Mouse (Mus musculus): ENCODE measurements around the gene Cyp1a1.

Cyp1a1 gene

DNA sequence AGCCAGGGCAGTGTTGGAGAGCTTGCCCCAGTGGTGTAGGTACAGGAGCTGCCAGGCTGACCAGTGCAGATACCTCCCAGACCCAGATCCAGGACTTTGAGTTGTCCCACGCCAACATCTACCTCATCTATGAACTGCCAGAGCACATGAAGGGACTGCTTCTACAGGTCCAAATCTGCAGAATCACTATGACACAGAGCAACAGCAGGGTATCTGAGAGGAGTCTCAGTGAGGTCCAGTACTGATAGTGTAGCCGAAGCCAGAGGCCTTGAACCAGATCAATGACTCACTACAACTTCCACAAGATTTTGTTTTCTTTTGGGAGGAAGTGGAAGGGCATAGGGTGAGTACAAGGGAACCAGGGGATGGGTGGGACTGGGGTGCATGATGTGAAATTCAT is at the start of gene Cyp1a1:
TSS of gene Cyp1a1 (plus strand) at position 178 of the 400 bp plus-strand sequence.
- no peak for DNase-seq

DNA sequence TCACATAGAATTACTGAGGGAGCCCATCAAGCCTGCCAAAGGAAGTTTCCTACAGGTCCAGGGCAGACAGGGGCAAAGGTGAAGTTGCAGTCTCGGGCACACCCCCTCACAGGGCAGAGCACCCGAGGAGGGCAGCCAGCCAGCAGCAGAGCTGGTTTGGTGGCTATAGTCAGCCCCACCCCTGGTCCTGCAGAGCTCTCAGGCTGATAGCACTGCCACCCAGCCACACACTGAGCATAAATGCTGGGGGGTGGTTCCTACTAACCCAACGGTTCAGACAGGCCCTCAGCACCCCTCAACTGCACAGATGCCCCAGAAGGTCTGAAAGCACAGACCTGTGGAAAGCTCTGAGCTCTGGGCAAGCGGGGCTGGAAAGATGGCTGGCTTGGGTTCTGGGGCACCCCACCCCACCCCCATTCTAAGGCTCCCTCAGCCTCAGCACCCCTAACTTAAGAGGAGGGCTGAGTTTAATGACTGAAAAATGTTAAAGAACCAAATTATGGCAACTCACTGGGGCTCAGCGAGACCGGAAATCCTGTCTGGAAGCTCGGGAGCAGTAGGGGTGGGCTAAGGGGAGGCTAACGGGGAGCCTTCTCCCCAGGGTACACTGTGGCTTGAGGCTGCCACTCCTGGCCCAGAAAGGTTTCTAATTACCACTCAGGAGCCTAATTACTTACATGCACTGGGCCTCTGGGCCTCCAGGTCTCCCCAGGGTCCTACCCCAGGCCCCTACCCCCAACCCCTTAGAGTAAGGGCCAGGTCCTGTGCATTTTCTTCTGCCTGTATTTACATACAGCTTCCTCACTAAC is 48.9 kb upstream of the Cyp1a1 start:
- no peak for DNase-seq

DNA sequence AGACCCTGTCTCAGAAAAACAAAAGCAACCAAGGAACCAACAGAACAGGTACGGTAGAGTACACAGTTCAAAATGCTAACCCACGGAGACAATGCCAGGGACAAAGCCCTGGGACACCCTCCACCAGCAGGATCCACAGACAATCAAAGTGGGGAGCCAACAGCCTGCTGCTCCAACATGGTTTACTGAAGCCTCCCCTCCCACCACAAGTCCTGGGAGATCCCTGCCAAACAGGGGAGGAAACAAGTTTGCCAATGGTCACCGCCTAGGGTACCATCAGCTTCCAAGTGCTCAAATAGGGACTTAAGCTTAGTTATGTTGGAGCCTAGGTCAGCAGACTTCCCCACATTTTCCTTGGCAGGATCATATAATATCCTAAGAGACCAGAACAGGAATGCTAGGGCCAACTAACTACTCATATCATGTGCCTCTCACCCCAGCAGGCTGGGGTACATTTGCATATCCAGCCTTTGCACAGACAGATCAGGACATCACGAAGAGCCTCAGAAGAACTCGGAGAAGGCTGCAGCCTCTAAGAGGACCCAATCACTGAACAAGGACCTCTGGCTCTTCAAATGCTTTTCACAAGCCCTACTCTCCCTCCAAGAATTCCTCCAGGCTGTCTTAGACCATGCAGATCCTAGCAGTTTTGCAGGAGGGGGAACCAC is 47.9 kb upstream of the Cyp1a1 start:
- DNase-seq = no peak

DNA sequence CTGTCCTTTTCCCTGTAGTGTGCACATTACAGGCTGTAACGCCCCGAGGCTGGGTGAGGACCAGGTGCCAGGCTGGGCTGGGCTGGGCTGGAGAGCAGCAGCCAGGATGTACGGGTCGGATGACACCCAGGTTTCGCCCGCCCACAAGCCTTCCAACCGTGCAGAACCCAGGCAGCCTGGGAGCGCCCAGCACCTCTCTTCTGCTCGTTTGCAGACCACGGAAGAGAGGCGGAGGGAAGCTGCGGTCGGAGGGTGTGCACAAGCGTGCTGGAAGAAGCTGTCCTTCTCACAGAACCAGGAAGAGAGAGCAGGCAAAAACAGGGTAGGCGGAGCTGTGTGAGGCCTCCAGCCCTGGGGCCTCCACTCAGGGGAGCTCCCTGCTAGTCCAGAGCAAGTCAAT is 47.3 kb upstream of the Cyp1a1 start:
- no peak for DNase-seq

DNA sequence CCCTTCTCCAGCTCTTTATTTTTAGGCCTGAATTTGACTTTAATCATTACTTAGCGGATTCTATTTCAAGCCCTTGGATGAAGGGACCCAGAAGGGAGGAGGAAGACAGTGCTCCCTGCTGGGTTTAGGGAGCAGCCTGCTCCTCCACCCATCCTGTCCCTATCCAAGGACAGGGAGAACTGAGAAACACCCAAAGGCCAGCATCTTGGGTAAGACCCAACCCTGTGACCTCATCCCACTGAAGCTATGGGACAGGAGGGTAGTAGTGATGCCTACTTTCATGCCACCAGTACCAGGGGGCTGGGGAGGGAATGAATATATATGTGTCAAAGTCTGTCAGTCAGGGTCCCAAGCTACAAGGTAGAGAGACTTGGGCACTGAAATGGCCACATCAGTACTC is 46.7 kb upstream of the Cyp1a1 start:
- DNase-seq = no peak

DNA sequence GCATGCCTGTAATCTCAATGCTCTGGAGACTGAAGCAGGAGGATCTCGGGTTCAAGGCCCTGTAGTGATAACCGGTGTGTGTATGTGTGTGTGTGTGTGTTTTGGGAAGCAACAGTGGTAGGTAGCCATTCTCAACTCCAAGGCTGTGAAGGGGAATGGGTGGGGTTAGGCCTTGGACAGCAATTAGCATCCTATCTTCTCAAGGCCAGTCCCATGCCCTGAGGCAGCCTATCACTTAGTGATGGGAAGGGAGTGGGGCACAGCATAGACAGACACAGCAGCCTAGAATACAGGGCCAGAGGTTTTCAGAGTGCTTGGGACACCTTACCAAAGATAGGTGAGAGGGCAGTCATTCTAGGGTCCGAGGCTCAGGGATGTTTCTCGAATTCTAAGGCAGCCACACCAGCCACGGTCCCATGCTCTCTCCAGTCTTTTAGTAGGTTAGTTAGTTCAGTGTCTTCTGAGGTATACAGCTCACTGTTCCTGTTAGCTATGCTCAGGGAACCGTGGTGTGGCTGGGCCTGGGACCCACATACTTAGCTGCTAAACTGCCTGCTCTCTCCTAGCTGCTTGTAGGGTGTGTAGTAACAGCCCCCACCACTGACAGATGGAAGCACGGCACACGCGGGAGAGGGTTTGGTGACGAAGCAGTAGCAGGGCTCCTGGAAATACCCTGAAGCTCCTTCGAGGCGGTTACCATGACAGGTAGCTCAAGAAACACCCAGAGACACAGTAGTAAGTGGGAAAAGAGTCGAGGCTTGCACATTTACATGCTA is 45.8 kb upstream of the Cyp1a1 start:
- no peak for DNase-seq

DNA sequence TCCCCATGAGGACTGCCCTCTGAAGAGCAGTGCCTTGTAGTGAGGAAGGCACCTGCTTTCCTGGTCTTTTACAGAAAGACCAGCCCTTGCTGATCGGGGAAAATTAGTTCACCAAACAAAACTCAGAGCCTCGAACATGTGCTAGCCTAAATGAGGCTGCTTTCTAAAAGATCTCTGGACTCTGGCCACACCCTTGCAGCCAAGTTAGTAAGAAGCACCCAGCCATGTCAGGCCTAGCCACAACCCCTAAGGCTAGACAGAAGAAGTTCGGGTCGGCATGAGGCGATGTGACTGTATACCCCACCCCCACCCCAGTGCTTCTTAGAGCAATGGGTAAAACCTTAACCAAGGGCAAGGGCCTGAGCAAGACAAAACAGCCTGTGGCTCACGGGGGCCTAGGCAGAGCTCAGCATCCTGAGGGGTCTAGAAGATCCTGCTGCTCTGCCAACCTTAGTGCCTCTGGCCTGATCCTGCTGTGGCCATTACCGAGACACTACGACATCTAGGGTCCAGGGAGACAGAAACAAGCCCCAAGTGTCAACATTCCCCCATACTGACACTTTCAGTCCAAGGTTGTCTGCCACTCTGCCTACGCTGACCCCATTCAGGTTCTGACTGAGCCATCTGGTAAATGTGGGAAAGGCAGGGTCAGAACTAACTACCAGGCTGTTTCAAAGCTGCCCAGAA is 44.4 kb upstream of the Cyp1a1 start:
- DNase-seq = no peak

DNA sequence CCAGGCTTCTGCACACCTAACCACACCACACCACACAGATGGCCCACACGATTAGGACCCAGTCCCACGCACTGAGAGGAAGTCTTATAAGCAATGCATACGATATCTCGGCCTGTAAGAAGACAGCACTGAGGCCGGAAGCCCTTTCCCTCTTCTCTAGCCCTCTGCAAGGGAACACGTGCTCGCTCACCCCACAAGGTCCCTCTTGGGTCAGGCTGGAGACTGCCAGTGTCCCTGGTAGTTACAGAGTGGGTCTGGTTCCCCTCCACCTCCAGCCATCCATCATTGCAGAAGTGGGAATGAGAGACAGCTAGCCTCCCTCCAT is 43.9 kb upstream of the Cyp1a1 start:
- no peak for DNase-seq

DNA sequence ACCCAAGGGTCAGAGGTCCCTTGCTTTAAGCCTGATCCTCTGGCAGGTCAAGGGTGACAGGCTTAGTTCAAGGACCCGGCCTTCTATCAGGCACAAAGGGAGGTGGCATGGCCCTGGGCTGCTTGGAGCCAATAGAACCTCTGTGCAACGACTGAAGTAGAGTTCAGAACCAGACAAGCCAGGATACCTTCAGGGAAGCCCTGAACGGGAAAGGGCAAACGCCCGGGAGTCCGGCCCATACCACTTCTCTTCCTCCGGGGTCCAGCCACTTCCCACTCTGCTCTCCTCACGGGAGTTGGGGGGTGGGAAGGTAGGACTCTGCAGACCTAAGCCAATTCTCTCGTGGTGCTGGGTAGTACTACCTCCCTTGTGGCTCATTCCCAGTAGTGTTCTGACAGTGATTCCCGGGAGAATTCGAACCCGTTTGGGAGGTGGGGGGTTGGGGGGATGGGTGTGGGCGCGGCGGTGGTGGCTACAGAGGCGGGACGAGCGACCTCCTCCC is 43.2 kb upstream of the Cyp1a1 start:
- DNase-seq = no peak

DNA sequence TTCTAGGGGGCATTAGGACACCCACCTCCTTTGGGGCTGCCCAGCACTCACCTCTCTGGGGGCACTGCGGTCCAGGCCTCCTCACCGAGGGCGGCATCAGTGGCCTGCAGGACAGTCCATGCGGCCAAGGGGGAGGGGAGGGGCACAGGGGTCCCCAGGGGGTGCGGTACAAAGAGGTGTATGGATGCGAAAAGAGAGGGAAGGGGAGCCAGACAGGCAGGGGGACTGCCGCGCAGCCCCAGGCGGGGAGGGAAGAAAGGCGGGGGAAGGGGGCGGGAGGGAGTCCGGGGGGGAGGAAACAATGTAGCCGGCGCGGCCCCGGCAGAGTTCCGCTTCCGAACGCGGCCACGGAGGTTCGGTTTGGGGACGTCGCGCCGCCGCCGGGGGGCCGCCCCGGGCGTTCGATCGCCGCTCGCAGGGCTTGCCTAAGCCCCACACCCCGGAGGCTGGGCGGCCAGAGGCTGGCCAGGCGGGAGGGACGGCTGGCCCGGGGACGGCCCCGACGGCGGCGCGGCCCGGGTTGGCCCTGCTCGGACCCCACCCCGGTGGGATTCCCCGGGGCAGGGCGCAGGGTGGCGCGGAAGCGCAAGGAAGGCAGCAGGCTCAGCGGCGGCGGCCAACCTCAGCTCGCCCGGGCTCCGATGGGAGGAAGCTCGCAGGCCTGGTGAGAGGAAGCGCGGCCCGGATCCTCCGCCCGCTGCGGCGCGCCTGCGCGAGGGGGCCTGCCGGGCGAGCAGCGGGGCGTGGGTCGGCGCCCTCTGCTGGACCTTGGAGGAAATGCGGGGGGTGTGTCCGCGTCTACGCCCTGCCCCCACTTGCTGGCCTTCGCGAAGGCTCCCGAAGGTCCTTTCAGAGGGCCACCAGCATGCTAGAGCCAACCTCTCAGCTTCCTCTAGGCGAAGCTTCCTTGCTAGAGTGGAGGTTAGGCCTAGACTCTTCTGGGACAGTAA is 42.5 kb upstream of the Cyp1a1 start:
- DNase-seq = peak; percentile 91

DNA sequence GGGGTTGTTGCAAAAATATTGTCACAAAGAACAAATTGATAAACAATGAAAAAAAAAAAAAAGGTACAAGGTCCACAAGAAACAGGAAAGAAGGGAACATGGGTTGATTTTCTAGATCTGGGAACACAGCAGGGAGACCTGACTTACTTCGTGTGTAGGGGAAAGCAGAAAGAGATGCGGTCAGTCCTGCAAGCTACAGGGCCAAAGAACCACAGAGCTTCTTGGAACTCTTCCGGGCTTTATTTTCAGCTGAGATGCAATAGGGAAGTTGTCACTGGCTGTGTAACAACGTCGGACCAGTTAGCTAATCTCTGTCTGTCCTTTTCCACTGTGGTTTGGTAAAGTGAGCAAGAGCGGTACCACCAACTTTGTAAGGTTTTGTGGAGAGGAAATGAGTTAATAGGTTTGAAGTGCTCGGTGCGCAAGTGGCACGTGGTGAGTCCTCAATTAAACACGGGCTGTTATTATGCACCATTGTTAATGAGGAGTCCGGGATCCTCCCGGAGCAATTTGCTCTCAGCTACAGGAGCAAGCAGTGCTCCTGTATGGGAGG is 41.1 kb upstream of the Cyp1a1 start:
- DNase-seq = no peak

DNA sequence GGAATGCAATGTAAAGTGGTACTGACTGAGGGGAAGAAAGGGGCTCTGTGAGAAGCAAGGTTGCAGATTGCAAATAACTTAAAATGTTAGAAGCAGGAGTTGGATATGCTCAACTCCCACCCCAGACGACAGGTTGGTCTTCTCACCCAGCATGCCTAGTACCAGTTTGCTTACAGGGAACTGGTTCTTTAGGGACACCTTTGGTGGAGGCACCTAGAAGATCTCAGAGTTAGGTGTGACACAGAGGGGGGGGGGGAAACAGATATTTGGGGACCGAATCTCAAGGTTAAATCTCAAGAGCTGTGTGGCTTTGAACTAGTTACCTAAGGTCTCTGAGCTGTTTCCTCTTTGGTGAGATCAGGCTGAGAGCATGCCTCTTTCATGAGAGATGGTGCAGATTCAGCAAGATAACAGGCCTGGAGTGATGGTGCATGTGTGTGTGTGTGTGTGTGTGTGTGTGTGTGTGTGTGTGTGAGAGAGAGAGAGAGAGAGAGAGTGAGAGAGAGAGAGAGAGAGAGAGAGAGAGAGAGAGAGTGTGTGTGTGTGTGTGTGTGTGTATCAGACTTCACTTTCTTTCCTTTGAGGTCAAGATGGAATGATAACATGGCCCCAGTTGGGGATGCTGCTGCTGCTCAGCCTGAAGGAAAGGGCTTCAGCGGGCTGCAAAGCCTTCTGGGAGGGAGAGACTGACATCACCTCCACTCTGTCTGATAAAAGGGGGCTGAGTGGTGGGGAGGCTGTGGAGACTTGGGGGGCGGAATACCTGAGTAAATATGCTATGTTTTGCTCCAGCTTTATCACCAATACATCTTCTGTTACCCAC is 40.2 kb upstream of the Cyp1a1 start:
- DNase-seq = no peak

DNA sequence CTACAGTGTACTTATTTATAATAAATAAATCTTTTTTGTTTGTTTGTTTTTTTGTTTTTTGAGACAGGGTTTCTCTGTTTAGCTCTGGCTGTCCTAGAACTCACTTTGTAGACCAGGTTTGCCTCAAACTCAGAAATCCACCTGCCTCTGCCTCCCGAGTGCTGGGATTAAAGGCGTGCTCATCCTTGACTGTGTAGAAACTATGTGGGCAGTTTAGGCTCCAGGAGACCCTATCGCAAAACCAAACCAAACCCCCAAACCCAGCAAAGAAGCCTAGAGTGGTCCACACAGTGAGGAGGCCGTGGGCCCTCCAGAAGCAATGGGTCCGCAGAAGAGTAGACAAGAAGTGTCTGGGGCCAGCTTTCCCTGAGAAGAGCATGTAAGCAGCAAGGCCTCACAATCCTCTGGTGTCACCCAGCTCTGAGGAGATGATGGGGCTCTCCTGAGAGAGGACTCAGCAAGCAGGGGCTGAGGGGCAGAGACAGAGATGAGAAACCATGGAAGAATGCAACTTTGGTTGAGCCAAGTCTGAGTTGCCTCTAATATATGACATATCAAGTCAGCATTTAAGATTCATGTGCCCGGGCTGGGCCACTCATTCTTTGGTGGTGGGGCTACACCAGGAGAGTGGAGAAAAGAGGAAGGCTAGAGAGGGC is 37.5 kb upstream of the Cyp1a1 start:
- no peak for DNase-seq

DNA sequence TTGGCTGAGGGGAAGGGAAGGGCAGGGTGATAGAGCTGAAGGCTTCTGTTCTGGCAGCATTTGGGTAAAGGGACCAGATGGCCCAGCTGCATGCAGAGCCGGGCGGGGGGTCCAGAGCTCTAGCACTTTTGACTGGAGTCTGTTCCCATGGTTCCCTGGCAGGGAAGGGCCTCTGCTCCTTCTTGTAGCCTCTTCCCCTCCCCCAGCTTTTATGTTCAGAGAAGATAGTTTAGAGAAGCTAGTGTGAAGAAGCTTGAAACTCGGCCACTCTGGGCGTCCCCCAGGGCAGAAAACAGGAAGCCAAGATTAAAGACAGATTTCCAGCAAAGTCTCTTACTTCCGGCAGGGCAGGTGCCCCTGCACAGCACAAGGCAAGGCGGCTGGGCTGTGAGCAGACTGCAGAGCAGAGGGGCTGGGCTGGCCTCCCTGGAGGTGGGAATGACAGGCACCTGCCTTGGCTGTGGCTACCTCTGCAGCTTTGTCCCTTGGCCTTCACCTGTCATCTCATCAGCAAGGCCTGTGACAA is 36.9 kb upstream of the Cyp1a1 start:
- DNase-seq = peak; percentile 57

DNA sequence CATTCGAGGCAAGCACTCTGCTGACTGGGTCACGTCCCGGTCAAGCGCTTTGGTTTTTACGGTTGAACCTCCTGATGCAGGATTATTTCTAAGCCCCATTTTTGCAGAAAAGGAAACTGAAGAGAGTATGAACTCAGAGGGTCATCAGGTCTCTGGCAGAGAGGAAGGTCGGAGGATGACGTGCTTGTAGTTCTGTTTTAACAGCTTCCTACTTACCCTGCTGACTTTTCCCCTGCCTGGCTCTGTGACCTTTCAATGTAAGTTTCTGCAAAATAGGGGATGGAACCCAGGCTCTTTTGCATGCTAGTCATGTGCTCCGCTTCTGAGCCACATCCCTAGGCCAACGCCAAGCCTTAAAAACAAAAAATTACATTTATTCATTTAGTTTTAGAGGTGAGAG is 35.4 kb upstream of the Cyp1a1 start:
- no peak for DNase-seq

DNA sequence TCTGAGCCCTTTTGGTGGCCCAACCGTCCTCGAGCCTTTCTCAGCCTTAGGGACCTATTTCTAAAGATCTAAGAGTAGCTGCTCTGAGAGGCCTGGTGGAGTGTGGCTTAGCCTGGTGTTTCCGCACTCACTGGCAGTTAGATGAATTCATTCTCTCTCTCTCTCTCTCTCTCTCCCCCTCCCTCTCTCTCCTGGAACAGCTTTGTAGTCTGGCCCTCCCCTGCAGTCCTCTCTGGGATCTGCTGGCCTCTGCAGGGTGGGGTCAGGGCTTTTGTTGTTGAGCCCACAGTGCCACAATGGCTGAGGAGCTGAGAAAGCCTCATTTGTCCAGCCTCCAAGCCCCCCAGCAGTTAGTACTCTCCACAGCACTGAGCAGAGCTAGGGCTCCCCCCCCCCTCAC is 34.9 kb upstream of the Cyp1a1 start:
- DNase-seq = no peak

DNA sequence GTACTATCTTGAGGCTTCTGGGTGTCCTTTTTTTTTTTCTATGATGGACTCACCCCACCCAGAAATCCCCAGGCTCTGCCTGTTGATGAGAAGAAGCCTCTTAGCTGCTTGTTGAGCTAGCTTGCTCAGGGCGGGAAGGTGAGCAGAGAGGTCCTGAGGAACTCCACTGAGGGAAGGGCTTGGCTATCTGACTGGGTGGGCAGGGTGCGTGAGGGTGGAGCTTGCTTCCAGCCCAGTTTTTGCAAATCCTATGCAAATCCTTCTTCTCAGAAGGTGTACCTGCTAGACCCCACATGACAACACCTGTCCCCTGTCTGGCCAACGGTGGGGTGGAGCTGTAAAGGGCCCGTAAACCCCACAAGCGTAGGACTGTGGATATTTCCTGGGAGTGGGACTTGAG is 34.4 kb upstream of the Cyp1a1 start, which contains the start of gene Csk:
TSS of gene Csk (minus strand) at position 349 of the 400 bp plus-strand sequence.
- DNase-seq = peak; percentile 5

DNA sequence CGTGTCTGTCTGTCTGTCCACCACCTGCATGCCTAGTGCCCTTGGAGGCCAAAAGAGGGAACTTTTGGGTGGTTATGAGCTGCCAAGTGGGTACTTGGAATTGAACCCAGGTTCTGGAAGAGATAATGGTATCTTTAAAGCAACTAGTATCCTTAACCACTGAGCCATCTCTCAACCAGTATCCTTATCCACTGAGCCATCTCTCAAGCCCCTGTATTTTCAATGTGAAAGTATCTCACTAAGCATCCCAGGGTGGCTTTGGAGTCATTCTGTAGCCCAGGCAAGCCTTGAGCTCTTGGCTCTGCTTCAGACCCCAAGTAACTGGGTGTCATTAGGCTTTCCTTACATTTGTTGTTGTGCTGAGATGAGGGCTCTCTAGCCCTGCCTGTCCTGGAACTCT is 32.8 kb upstream of the Cyp1a1 start:
- no peak for DNase-seq

DNA sequence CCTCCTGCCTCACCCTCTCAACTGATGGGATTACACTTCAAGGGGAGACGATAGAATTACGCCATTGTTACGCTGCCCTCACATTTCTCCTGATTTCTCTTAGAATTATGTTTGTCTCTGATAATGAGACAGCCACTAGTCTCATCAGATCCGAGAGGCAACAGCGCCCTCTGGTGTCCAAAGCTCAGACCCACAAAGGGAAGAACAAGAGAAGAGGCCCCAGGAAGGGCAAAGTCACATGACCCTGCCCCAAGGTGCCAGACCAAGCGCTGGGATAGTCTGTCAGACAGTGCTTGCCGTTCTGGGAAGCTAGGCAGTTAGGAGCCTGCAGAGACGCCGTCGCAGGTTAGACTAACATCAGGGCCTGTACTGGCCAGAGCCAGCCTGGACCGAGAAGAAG is 32.0 kb upstream of the Cyp1a1 start:
- DNase-seq = peak; percentile 91
